Mouse (Mus musculus) adipocyte (in vitro differentiated cells): ENCODE measurements at regions not wholly inside any gene's neighbourhood (a gene's known extent, or its start where the extent isn't known, plus 50 kb on each side); places are given as distances from the start of the nearest gene placed in this dataset.
A peak's percentile ranks its signal among the peaks of the same experiment; 100 is the strongest.

Experiments
- DNase-seq: peaks from one replicate; pipeline ENCODE4 v3.0.0-alpha.2; 2016; ENCODE audit warnings: low spot score

DNA sequence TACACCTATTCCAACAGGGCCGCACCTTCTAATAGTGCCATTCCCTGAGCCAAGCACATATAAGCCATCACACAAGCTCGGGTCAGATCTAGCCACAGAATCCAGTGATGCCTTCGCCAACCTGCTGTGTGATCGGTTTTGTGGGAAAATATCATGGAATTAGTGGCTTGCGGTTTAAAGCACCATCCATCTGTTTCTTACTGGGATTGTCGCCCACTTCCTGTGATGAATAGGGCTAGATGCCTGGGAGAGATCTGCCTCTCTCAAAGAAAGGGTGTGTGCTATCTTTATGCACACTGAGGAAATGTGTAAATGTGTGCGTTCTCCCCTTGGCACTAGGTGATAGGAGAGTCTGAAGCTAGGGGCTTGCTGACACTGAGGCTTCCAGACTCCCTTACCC lies 154.5 kb upstream of the Smim23 start:
- no peak for DNase-seq

- no peak for DNase-seq
Observed at GRCm38 (mm10) chr11:32976572-32976971, 152.2 kb upstream of the Smim23 start.

DNA sequence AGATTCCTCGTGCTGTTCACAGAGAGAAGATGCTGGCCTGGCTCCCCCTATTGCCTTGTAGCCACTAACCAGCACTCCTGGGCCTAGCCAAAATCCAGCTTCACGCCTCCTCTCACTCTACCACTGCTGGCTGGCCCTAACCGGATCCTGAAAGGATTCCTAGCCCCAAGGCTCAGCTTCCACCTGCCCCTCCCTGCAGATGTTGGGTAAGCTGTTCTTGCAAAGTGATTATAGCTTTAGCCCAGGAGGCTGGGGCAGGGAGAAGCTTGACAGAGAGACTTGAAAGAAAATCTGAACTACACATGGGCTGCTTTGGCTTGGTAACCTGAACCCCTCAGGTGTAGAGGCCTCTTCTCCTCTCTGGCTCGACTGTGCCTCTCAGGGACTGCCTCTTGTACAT lies 149.0 kb upstream of the Smim23 start:
- DNase-seq = no peak

DNA sequence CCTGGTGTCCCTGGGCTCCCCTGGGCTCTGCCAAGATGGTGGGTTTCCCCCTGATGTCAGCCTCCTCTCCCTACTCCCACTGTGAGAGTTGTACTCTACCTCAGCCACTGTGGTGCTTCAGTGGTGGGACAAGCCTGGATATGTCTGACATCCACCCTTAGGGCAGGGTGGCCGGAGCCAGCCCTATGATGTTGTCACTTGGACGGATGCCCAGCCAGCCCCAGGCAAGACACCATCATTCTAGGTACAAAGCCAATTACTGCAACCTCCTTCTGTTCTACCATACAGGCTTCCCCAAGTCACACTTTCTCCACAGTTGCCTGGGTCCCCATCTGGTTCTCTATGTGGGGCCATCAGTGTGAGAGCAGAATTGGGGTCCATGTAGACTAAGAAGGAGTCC lies 141.0 kb upstream of the Smim23 start:
- no peak for DNase-seq

DNA sequence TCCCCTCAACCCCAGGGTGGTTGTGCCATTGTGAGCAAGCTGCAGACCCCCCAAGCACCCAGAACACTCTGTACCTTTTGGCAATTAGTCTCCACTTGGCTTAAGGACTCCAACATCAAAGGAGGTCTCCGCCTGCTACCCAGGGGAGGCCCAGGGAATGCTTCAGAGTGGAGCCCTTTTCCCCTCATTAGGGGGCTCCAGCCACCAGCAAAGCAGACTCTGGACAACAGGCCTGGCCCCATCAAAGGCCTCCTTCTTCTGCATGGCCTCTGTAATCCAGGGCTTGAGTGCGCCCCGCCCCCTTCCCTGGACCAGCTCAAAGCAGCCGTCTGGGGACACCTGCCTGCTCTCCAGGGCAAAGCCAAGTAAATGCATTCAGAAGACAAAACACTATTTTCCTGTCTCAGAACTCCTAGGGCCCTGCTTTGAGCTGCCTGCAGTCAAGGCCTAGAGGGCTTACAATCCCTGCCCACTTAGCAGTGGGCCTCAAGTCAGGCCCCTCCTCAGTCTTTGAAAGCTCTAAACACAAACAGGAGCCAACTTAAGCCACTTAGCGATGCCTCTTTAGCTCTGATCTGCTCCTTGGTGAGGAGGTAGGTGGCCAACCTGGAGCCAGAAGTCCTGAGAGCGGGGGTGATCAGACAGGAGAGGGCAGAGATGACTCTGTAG lies 139.4 kb upstream of the Smim23 start:
- DNase-seq = no peak

DNA sequence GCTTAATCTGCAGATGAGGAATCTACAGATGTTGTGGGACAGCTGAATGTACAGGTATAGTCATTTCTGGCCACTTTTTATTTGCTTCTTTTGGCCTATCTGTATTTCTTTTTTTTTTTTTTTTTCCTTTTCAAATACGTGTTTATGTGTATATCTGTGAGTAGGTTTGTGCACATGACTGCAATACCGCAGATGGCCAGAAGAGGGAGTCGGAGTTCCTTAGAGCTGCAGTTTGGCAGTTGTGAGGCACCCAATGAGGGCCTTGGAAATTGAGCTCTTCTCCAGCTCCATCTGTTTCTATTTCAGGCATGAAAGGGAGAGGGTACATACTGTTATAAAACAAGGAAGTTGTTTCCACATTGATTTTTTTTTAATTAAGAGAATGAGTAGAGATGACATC lies 137.2 kb upstream of the Smim23 start:
- DNase-seq = no peak

- no peak for DNase-seq
Observed at GRCm38 (mm10) chr11:32958961-32959360, 134.6 kb upstream of the Smim23 start.

GRCm38 (mm10) chr11:32956993-32957392 lies 132.6 kb upstream of the Smim23 start:
- peak; percentile 21 for DNase-seq

DNA sequence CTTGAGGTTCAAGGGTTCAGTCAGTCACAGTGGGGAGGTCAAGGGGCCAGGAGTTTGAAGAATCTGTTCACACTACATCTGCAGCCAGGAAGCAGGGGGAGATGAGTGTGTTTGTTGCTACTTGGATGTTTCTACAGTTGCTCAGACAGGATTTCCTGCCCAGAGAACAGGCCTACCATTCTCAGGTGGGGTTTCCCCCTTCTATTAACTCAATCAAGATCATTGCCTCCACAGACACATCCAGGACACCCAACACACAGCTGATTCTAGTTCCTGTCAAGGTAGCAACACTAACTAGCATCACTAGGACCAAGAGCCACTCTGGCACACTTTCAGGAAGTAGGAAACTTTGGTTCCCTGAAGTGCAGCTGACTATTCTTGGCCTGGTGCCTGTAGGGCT lies 127.9 kb upstream of the Smim23 start:
- no peak for DNase-seq

DNA sequence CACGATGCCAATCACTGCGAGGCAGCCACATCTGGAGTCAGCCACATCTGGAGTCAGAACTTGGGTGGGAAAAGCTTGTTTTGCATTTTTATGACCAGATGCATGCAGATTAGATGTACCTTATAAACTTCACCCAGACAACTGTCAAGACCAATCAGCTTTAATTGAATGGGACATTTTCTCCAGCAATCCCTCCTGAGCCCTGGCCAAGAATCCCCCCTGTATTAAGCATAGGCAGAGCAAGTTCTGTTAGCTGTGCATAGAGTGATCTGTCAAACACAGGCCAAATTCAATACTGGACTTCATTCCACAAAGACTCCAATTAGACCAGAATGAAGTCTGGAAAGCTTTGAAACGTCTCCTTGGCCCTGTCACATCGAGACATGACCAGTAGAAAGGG lies 123.7 kb upstream of the Smim23 start:
- DNase-seq = no peak

DNA sequence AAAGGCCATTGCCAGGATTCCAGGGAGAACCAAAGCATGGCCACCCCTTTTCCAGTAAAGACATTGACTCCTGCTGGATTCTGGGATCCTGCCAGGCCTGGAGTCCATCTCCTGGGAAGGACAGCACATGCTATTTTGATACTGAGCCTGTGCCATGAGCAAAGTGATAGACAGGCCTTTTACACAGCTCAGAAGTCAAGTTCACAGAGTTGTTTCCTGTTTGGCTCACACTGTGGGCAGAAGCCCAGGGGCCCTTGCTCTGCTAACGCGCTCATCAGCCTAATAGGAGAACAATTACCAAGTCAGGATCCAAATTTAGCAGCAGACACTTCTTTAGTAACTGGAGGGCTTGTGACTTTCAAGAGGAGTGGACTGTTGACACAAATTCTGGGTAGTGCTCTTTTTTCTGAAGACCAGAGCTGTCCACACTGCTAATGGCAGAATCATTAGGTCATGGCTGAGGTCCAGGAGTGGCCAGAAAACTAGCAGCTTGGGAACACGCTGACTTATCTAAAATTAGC lies 122.1 kb upstream of the Smim23 start:
- DNase-seq = peak; percentile 23

- no peak for DNase-seq
Observed at GRCm38 (mm10) chr11:32945071-32945470, 120.7 kb upstream of the Smim23 start.

DNA sequence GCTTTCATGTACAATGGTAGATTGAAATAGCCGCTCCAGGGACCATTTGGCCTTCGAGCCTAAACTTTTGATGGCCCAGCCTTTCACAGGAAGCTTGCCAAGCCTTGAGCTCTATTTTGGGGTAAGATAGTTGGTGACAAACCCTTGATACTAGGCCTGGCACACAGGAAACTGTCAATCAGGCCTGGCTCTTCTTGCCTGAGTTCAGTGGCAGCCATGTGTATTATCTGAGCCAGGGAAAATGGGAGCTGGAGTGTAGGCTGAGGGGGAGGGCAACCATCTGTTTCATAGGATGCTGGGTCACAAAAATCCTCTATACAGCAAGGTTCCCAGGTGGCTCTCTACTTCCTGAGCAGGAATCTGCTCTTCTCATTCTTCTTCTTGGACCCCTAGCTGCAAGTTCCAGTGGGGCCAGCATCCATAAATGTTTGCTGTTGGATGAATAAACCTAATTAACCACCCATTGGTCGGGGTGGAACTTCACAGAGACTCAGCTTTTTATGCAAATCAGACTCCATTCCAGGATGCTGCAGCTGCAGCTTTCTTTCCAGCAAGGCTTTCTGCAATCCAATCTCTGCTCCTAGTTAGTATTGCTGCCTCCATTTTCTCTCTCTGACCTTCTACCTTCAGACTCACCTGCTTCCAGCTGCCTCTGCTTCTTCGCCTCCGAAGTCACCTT lies 117.1 kb upstream of the Smim23 start:
- no peak for DNase-seq

- no peak for DNase-seq
Observed at GRCm38 (mm10) chr11:32939102-32939501, 114.7 kb upstream of the Smim23 start.

DNA sequence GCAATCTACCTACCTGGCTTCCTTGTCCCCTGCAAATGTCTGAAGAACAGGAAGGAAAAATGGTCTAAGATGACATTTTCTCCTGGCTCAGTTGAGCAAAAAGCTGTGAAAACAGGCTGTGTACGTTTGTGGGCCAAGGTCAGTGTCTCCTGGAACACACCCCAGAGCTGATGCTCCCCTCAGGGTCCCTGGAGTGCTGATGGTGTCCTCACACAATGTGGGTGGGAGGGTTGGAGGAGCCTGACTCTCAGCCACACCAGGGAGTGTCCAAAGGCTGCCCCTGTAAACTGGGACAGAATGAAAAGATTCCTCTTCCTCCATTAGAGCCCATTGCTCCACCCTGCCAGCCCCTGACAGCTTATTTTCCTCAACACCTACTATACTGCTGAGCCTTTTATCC lies 112.8 kb upstream of the Smim23 start:
- no peak for DNase-seq

DNA sequence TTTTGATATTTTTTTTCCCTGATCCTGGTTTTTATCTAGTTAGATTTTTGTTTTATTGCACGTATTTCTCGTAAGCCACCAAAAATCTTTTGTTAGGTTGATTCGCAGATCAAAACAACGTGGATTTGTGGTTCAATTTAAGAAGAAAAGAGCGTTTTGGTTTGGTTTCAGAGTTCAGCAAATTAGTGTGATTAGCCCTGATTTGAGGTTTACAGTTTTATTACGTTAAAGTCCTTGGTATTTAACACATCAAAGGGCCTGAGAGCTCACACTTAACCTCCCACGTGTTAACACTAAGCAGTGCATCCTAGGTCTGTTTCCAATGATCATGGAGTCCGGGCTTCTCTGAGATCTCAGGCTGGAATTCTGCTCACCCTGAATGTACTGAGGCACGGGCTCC lies 107.5 kb upstream of the Smim23 start:
- DNase-seq = no peak

GRCm38 (mm10) chr11:32931018-32931417 lies 106.6 kb upstream of the Smim23 start:
- DNase-seq = no peak

GRCm38 (mm10) chr11:32928837-32929236 lies 104.4 kb upstream of the Smim23 start:
- DNase-seq = no peak

- DNase-seq = no peak
Observed at GRCm38 (mm10) chr11:32925421-32926271, 101.2 kb upstream of the Smim23 start.

- DNase-seq = no peak
Observed at GRCm38 (mm10) chr11:32924932-32925331, 100.5 kb upstream of the Smim23 start.

GRCm38 (mm10) chr11:32913071-32913470 lies 88.7 kb upstream of the Smim23 start:
- DNase-seq = no peak

DNA sequence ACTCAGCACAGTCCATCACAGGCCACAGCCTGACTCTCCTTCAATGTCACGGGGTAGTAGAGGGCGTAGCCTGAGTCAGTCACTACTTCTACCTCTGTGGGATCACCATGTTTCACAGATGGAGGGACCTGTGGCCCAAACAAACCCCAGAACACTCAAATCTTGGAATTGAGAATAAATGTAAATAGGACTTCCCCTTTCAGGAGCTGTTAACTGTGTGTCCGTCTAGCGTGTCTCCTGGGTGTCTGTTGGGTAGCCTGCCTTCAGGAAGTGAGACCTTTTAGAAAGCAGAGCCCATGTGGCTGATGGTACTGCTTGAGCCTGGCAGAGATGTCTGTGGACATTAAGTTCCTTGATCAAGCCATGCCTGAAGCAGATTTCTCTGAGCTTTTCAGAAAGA lies 87.4 kb upstream of the Smim23 start:
- no peak for DNase-seq
